Comparison of ENCODE assay signal across 8 mouse cellular contexts in genomic region chr10:4387701-4388383, GRCm38 (mm10). TPM values are rescaled to one million over a fixed set of nuclear protein-coding genes. Genes with fewer than 3 reads are reported as not detected.
A peak's percentile ranks its signal among the peaks of the same experiment; 100 is the strongest.
DNase-seq lines count a peak whose midpoint lies in the region; ATAC-seq lines count a peak whose summit lies in the region.

Gene Zbtb2 (minus strand): TSS chr10:4388108.

- H3K27ac ChIP-seq in heart, embryonic 14.5 days (replicated peaks in 1 of 2; ENCODE audit: control insufficient read depth in 1 of 2, insufficient read depth in 1 of 2, low read depth in 2 of 2, low read length in 2 of 2) = peak within 1 kb of the TSS; percentile 88 to 100
- H3K27ac ChIP-seq in liver, embryonic 16.5 days (ENCODE audit: low read length) = peak within 1 kb of the TSS; percentile 96
- peak within 1 kb of the TSS; percentile 99 for H3K27ac ChIP-seq in neural tube, embryonic 12.5 days
- H3K27ac ChIP-seq in stomach, embryonic 16.5 days (ENCODE audit: low read length) = peak within 1 kb of the TSS; percentile 99

- 0% methylated on average over 63 of the region's 87 CpGs for WGBS in heart, embryonic 14.5 days
- WGBS in liver, embryonic 16.5 days (ENCODE audit: insufficient replicate concordance) = under 1% methylated on average over 38 of the region's 87 CpGs
- under 1% methylated on average over 79 of the region's 87 CpGs for WGBS in neural tube, embryonic 12.5 days
- under 1% methylated on average over 68 of the region's 87 CpGs for WGBS in stomach, embryonic 16.5 days

- peaks cover 65% of the 10 kb centered on the region for H3K4me1 ChIP-seq in erythroblast, embryonic 14.5 days (ENCODE audit: control insufficient read depth)
- H3K4me1 ChIP-seq in heart, embryonic 14.5 days (ENCODE audit: control insufficient read depth in 2 of 2, insufficient read depth in 2 of 2, low read length in 2 of 2) = peaks cover 9 to 56% of the 10 kb centered on the region in 2 experiments
- H3K4me1 ChIP-seq in liver, embryonic 16.5 days (ENCODE audit: control insufficient read depth, low read depth, low read length) = peaks cover 51% of the 10 kb centered on the region
- H3K4me1 ChIP-seq in neural tube, embryonic 12.5 days = peaks cover 34% of the 10 kb centered on the region
- H3K4me1 ChIP-seq in stomach, embryonic 16.5 days (ENCODE audit: control insufficient read depth, insufficient read depth, low read length) = peaks cover 34% of the 10 kb centered on the region

- no peaks in the 10 kb centered on the region for H3K9me3 ChIP-seq in erythroblast, embryonic 14.5 days (ENCODE audit: control insufficient read depth, low read length)
- H3K9me3 ChIP-seq in heart, embryonic 14.5 days (ENCODE audit: control insufficient read depth, low read length) = no peaks in the 10 kb centered on the region
- H3K9me3 ChIP-seq in liver, embryonic 16.5 days (replicated peaks; ENCODE audit: control insufficient read depth, low read length) = no peaks in the 10 kb centered on the region
- H3K9me3 ChIP-seq in neural tube, embryonic 12.5 days = no peaks in the 10 kb centered on the region
- H3K9me3 ChIP-seq in stomach, embryonic 16.5 days (replicated peaks; ENCODE audit: control insufficient read depth, low read length) = no peaks in the 10 kb centered on the region

- H3K4me3 ChIP-seq in erythroblast, embryonic 14.5 days (replicated peaks) = peak within 1 kb of the TSS; percentile 92
- H3K4me3 ChIP-seq in heart, embryonic 14.5 days (ENCODE audit: control insufficient read depth in 1 of 2, insufficient read depth in 1 of 2, low read depth in 1 of 2, low read length in 2 of 2) = peak within 1 kb of the TSS; percentile 98 to 99
- peak within 1 kb of the TSS; percentile 90 for H3K4me3 ChIP-seq in liver, embryonic 16.5 days (ENCODE audit: low read depth, low read length)
- H3K4me3 ChIP-seq in neural tube, embryonic 12.5 days = peak within 1 kb of the TSS; percentile 99
- peak within 1 kb of the TSS; percentile 92 for H3K4me3 ChIP-seq in stomach, embryonic 16.5 days (replicated peaks; ENCODE audit: low read length)

- H3K36me3 ChIP-seq in erythroblast, embryonic 14.5 days (ENCODE audit: control insufficient read depth) = peaks cover 26% of the 10 kb centered on the region
- H3K36me3 ChIP-seq in heart, embryonic 14.5 days (ENCODE audit: control insufficient read depth, insufficient read depth, low read length) = peaks cover 7% of the 10 kb centered on the region; the same call in 1 of the 2 replicates
- H3K36me3 ChIP-seq in liver, embryonic 16.5 days (ENCODE audit: control insufficient read depth, insufficient read depth) = no peaks in the 10 kb centered on the region
- H3K36me3 ChIP-seq in neural tube, embryonic 12.5 days = no peaks in the 10 kb centered on the region
- 0 out of 2 replicates have a peak, but pooled peaks cover 5% of the 10 kb centered on the region for H3K36me3 ChIP-seq in stomach, embryonic 16.5 days (ENCODE audit: control insufficient read depth, insufficient read depth, low read length)

- H3K27me3 ChIP-seq in erythroblast, embryonic 14.5 days (ENCODE audit: control insufficient read depth) = no peaks in the 10 kb centered on the region
- no peaks in the 10 kb centered on the region for H3K27me3 ChIP-seq in heart, embryonic 14.5 days (ENCODE audit: control insufficient read depth, insufficient read depth, low read length)
- no peaks in the 10 kb centered on the region for H3K27me3 ChIP-seq in liver, embryonic 16.5 days (ENCODE audit: control insufficient read depth, insufficient read depth, low read depth, low read length)
- H3K27me3 ChIP-seq in neural tube, embryonic 12.5 days (replicated peaks) = no peaks in the 10 kb centered on the region
- no peaks in the 10 kb centered on the region for H3K27me3 ChIP-seq in stomach, embryonic 16.5 days (ENCODE audit: control insufficient read depth, insufficient read depth, low read length)

- DNase-seq in CD4-positive, CD25-positive, alpha-beta regulatory T cell, adult 2 months (ENCODE audit: low read depth, low spot score) = peak; percentile 80
- DNase-seq in brain, adult 2 months (ENCODE audit: low read depth, low spot score) = peak; percentile 84
- peak; percentile 82 for DNase-seq in kidney, postnatal 10 days

- no peak for ATAC-seq in heart, embryonic 14.5 days (ENCODE audit: insufficient number of reproducible peaks, insufficient read depth, low FRiP score, low read depth)
- ATAC-seq in liver, embryonic 16.5 days (ENCODE audit: low read depth) = peak; percentile 0; the same call in 1 of the 2 replicates
- ATAC-seq in neural tube, embryonic 12.5 days (ENCODE audit: low FRiP score, low read depth) = peak; percentile 3
- ATAC-seq in stomach, embryonic 16.5 days (ENCODE audit: insufficient read depth, low FRiP score) = no peak

- peak within 1 kb of the TSS; percentile 95 for H3K4me2 ChIP-seq in heart, embryonic 14.5 days (ENCODE audit: low read length)
- peak within 1 kb of the TSS; percentile 98 for H3K4me2 ChIP-seq in liver, embryonic 16.5 days (ENCODE audit: low read depth, low read length)
- peak within 1 kb of the TSS; percentile 92 for H3K4me2 ChIP-seq in neural tube, embryonic 12.5 days (replicated peaks)
- H3K4me2 ChIP-seq in stomach, embryonic 16.5 days (ENCODE audit: low read depth, low read length) = peak within 1 kb of the TSS; percentile 93

- peak within 1 kb of the TSS; percentile 99 for H3K9ac ChIP-seq in heart, embryonic 14.5 days (ENCODE audit: low read length)
- peak within 1 kb of the TSS; percentile 95 for H3K9ac ChIP-seq in liver, embryonic 16.5 days (ENCODE audit: low read depth, low read length)
- H3K9ac ChIP-seq in neural tube, embryonic 12.5 days = peak within 1 kb of the TSS; percentile 100
- peak within 1 kb of the TSS; percentile 99 for H3K9ac ChIP-seq in stomach, embryonic 16.5 days (ENCODE audit: low read length)

RNA-seq across cellular contexts. Expression of gene Zbtb2, which starts in this region (rescaled TPM):
- polyA plus RNA-seq in erythroblast, embryonic 14.5 days (2012) = 0.15 and 0.20 TPM in 2 replicates
- polyA plus RNA-seq in heart, embryonic 14.5 days (2014; fragmentation: Nextera tagmentation; extraction: Ambion mirVana) = 9.3 and 9.6 TPM in 2 replicates
- polyA plus RNA-seq in liver, embryonic 16.5 days (2015; fragmentation: Nextera tagmentation; extraction: Ambion mirVana) = 3.9 and 4.2 TPM in 2 replicates
- polyA plus RNA-seq in neural tube, embryonic 12.5 days (2016; fragmentation: Nextera tagmentation; extraction: Ambion mirVana) = 19.6 and 20.1 TPM in 2 replicates
- polyA plus RNA-seq in stomach, embryonic 16.5 days (2015; fragmentation: Nextera tagmentation; extraction: Ambion mirVana) = 11.7 and 12.8 TPM in 2 replicates

Comparison
In these comparisons a context has a peak if more than half of its experiments do, and no peak if none do; other contexts are left out.
1. ATAC-seq: peak in liver, embryonic 16.5 days (single experiment) and neural tube, embryonic 12.5 days (single experiment); none in heart, embryonic 14.5 days (single experiment) and stomach, embryonic 16.5 days (single experiment).
2. Peak in every context shown above with its lines, with median percentiles within 50 percentile points of each other: DNase-seq, H3K4me3 ChIP-seq, H3K27ac ChIP-seq, H3K4me2 ChIP-seq and H3K9ac ChIP-seq.